Mouse (Mus musculus) olfactory bulb, adult 2 months (tissue): Measurements from ENCODE around the gene Strn.

Experiments
- CTCF ChIP-seq: fragments of 200-500 bp; IDR thresholded peaks from 2 replicates; pipeline ENCODE4 v1.5.1; 2012; ENCODE audit warnings: low read depth, mild to moderate bottlenecking, low read length, moderate library complexity; ENCODE audit not compliant: insufficient read depth
- POLR2A ChIP-seq: fragments of 200-500 bp; IDR thresholded peaks from 2 replicates; pipeline ENCODE4 v1.6.1; 2012; ENCODE audit warnings: mild to moderate bottlenecking, low read depth, low read length, moderate library complexity; ENCODE audit not compliant: insufficient read depth

- TF ChIP-seq POLR2A (no peak), CTCF (no peak)
These were observed 71.9 kb downstream of the Strn start for GRCm38 (mm10) chr17:78664962-78665545.
